In the genomic region with DNA sequence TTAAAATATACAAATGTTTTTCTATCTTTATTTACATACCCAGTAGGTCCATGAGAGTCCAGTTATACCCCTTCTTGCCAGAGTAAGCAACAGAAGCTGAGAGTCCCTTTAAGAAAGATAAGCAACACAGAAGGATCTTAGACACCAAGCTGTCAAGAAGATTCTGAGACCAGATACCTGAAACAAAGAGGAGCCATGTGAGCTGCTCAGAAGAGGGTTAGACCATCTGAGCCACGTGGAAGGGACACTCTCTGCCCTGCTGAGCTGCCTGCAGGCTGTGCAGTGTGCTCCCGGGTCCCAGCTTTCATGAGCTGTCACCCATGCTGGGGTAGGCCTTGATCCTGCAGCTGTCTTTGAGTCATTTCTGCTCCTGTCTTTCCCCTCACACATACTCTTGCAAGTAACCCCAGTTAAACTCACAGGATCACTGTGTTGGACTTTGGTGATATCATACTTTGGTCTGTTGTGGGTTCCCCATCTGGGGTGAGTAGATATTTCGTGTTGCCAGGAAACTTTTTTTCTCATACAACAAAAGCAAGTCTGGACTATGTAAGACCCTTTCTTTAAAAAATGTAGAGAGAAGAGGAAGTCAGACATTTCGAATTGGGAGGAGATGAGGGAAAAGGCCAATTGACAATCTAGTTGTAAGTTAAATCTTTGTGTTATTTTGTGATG, we compare ENCODE assay signal across 19 mouse cellular contexts. TPM values are rescaled to one million over a fixed set of nuclear protein-coding genes. Genes with fewer than 3 reads are reported as not detected.
DNase-seq lines count a peak whose midpoint lies in the region; ATAC-seq and TF ChIP-seq lines count a peak whose summit lies in the region.
"Had no signal": no experiment of that assay in that cellular context is flagged by ENCODE, and none has a peak within 500 bp of the region (broad histone marks: within the 10 kb centered on the region; RNA-seq: fewer than 3 reads in every experiment).

No protein-coding gene starts in this region.

- no peak for TF ChIP-seq CTCF in G1E (IDR thresholded peaks at IDR 0.05; ENCODE audit: low read depth, low read length)

- 0 out of 2 replicates have a peak, but pooled peaks have one; percentile 34 for ATAC-seq in liver, embryonic 11.5 days (replicated peaks; ENCODE audit: low FRiP score)
- ATAC-seq in G1E (ENCODE audit: extremely low read depth, insufficient number of reproducible peaks, low FRiP score, poor library complexity, severe bottlenecking): no peak
- peak; percentile 65; the same call in 1 of the 2 replicates for ATAC-seq in common myeloid progenitor, adult 5-6 weeks (replicated peaks; ENCODE audit: low read depth, poor library complexity, severe bottlenecking)
- peak; percentile 88 for ATAC-seq in megakaryocyte progenitor cell, adult 5-6 weeks (replicated peaks; ENCODE audit: poor library complexity)
- ATAC-seq in granulocyte monocyte progenitor cell, adult 5-6 weeks (replicated peaks; ENCODE audit: poor library complexity, severe bottlenecking): no peak
- ATAC-seq: activated CD4-positive, CD25-positive, alpha-beta regulatory T cell, adult 4 months; forebrain, embryonic 13.5 days; forebrain, postnatal 0 days; intestine, embryonic 15.5 days; Patski had no signal

- no peaks in the 10 kb centered on the region for H3K36me3 ChIP-seq in liver, embryonic 11.5 days (ENCODE audit: control insufficient read depth, insufficient read depth, low read length)
- no peaks in the 10 kb centered on the region for H3K36me3 ChIP-seq in G1E (replicated peaks)
- H3K36me3 ChIP-seq in forebrain, embryonic 10.5 days (replicated peaks): no peaks in the 10 kb centered on the region
- H3K36me3 ChIP-seq: embryonic facial prominence, embryonic 12.5 days; hindbrain, embryonic 10.5 days; intestine, embryonic 15.5 days had no signal

- H3K27ac ChIP-seq in liver, embryonic 11.5 days (ENCODE audit: low read depth, low read length): no peak overlapping the region
- no peak overlapping the region for H3K27ac ChIP-seq in forebrain, embryonic 10.5 days
- H3K27ac ChIP-seq: embryonic facial prominence, embryonic 12.5 days; forebrain, embryonic 13.5 days; hindbrain, embryonic 10.5 days; hindbrain, embryonic 14.5 days; intestine, embryonic 15.5 days had no signal

- no peak overlapping the region; the same call in 1 of the 2 replicates for H3K4me2 ChIP-seq in liver, embryonic 11.5 days
- H3K4me2 ChIP-seq: embryonic facial prominence, embryonic 12.5 days; forebrain, embryonic 13.5 days; hindbrain, embryonic 14.5 days; intestine, embryonic 15.5 days had no signal

- no peak for DNase-seq in liver, embryonic 11.5 days (ENCODE audit: low spot score)
- DNase-seq in liver (no peak), G1E (ENCODE audit: low spot score) (no peak)
- DNase-seq in forebrain, embryonic 10.5 days (ENCODE audit: extremely low spot score, low spot score): no peak
- DNase-seq: adrenal gland, postnatal 14 days; cerebellum, adult 2 months; cerebellum, postnatal 10 days; forebrain, postnatal 0 days; gastrocnemius, postnatal 14 days had no signal

- WGBS in liver, embryonic 11.5 days: 45% methylated on average over 4 of the region's 4 CpGs
- 65% methylated on average over 4 of the region's 4 CpGs for WGBS in forebrain, embryonic 10.5 days

- H3K4me1 ChIP-seq in liver, embryonic 11.5 days (replicated peaks; ENCODE audit: control insufficient read depth, insufficient read depth, low read length): 0 out of 2 replicates have a peak, but pooled peaks cover 2% of the 10 kb centered on the region
- H3K4me1 ChIP-seq in G1E (ENCODE audit: insufficient read depth, low read depth, low read length): peaks cover 60% of the 10 kb centered on the region
- no peaks in the 10 kb centered on the region for H3K4me1 ChIP-seq in forebrain, embryonic 10.5 days
- H3K4me1 ChIP-seq: embryonic facial prominence, embryonic 12.5 days; forebrain, embryonic 13.5 days; hindbrain, embryonic 10.5 days; intestine, embryonic 15.5 days had no signal

- H3K27me3 ChIP-seq in liver, embryonic 11.5 days (replicated peaks; ENCODE audit: control insufficient read depth, insufficient read depth, low read length): no peaks in the 10 kb centered on the region
- no peaks in the 10 kb centered on the region for H3K27me3 ChIP-seq in G1E (ENCODE audit: insufficient read depth, low read length)
- H3K27me3 ChIP-seq in forebrain, embryonic 10.5 days (ENCODE audit: poor library complexity, severe bottlenecking): no peaks in the 10 kb centered on the region
- H3K27me3 ChIP-seq: embryonic facial prominence, embryonic 12.5 days; forebrain, embryonic 13.5 days; intestine, embryonic 15.5 days had no signal

- no peak overlapping the region for H3K4me3 ChIP-seq in liver, embryonic 11.5 days (ENCODE audit: low read depth, low read length)
- peak overlapping the region; percentile 44; the same call in 1 of the 2 replicates for H3K4me3 ChIP-seq in G1E (ENCODE audit: low read depth, low read length)
- no peak overlapping the region for H3K4me3 ChIP-seq in forebrain, embryonic 10.5 days
- H3K4me3 ChIP-seq: embryonic facial prominence, embryonic 12.5 days; forebrain, embryonic 13.5 days; hindbrain, embryonic 10.5 days; intestine, embryonic 15.5 days had no signal

- no peaks in the 10 kb centered on the region for H3K9me3 ChIP-seq in liver, embryonic 11.5 days (ENCODE audit: control insufficient read depth, low read length)
- no peaks in the 10 kb centered on the region for H3K9me3 ChIP-seq in G1E (replicated peaks)
- H3K9me3 ChIP-seq in forebrain, embryonic 10.5 days: no peaks in the 10 kb centered on the region
- H3K9me3 ChIP-seq: embryonic facial prominence, embryonic 12.5 days; forebrain, embryonic 13.5 days; hindbrain, embryonic 10.5 days; intestine, embryonic 15.5 days had no signal

- H3K9ac ChIP-seq in liver, embryonic 11.5 days (ENCODE audit: low read depth, low read length): no peak overlapping the region
- H3K9ac ChIP-seq: embryonic facial prominence, embryonic 12.5 days; forebrain, embryonic 13.5 days; forebrain, postnatal 0 days; hindbrain, embryonic 14.5 days; intestine, embryonic 15.5 days had no signal

RNA-seq across cellular contexts. Expression of a gene that starts 28.6 kb away (rescaled TPM):
- polyA plus RNA-seq in liver, embryonic 11.5 days (2014; fragmentation: Nextera tagmentation; extraction: Ambion mirVana): 98.9 and 115 TPM in 2 replicates
- total RNA-seq in G1E (2014; fragmentation: Nextera tagmentation): not detected in 2 replicates
- total RNA-seq in G1E (2017): 1.3 TPM in 1 of 2 replicates, not detected in the other
- polyA plus RNA-seq in G1E (2012): 0.43 and 0.44 TPM in 2 replicates
- total RNA-seq in common myeloid progenitor, adult 5-6 weeks (2017): not detected in 2 replicates
- not detected in 2 replicates for total RNA-seq in megakaryocyte progenitor cell, adult 5-6 weeks (2015)
- total RNA-seq in megakaryocyte progenitor cell, adult 5-6 weeks (2017): not detected in 2 replicates
- 79.0 and 80.3 TPM in 2 replicates for polyA plus RNA-seq in forebrain, embryonic 10.5 days (2016; fragmentation: Nextera tagmentation; extraction: Ambion mirVana)
- not detected in 2 replicates for total RNA-seq in granulocyte monocyte progenitor cell, adult 5-6 weeks (2014; fragmentation: Nextera tagmentation)
- total RNA-seq in granulocyte monocyte progenitor cell, adult 5-6 weeks (2017): not detected in 2 replicates
- polyA plus RNA-seq: activated CD4-positive, CD25-positive, alpha-beta regulatory T cell, adult 4 months had no signal

RNA-seq across cellular contexts. Expression of a gene that starts 36.0 kb away (rescaled TPM):
- polyA plus RNA-seq in liver, embryonic 11.5 days (2014; fragmentation: Nextera tagmentation; extraction: Ambion mirVana): 33.3 and 40.0 TPM in 2 replicates
- 22.8 and 25.7 TPM in 2 replicates for total RNA-seq in G1E (2014; fragmentation: Nextera tagmentation)
- total RNA-seq in G1E (2017): 24.9 and 26.7 TPM in 2 replicates
- polyA plus RNA-seq in G1E (2012): 60.6 and 77.6 TPM in 2 replicates
- total RNA-seq in common myeloid progenitor, adult 5-6 weeks (2017): 15.6 and 18.6 TPM in 2 replicates
- 7.2 and 7.9 TPM in 2 replicates for total RNA-seq in megakaryocyte progenitor cell, adult 5-6 weeks (2015)
- 10.7 and 12.5 TPM in 2 replicates for total RNA-seq in megakaryocyte progenitor cell, adult 5-6 weeks (2017)
- 108 and 109 TPM in 2 replicates for polyA plus RNA-seq in forebrain, embryonic 10.5 days (2016; fragmentation: Nextera tagmentation; extraction: Ambion mirVana)
- 5.3 and 13.0 TPM in 2 replicates for total RNA-seq in granulocyte monocyte progenitor cell, adult 5-6 weeks (2014; fragmentation: Nextera tagmentation)
- total RNA-seq in granulocyte monocyte progenitor cell, adult 5-6 weeks (2017): 11.8 and 13.4 TPM in 2 replicates

RNA-seq across cellular contexts. Expression of a gene that starts 53.9 kb away (rescaled TPM):
- 3.6 and 5.1 TPM in 2 replicates for polyA plus RNA-seq in liver, embryonic 11.5 days (2014; fragmentation: Nextera tagmentation; extraction: Ambion mirVana)
- total RNA-seq in G1E (2014; fragmentation: Nextera tagmentation) (4.2 and 6.8 TPM in 2 replicates), G1E (2017) (1.6 and 1.9 TPM in 2 replicates)
- polyA plus RNA-seq in G1E (2012): 0.09 TPM in 2 replicates
- not detected in 2 replicates for total RNA-seq in common myeloid progenitor, adult 5-6 weeks (2017)
- total RNA-seq in megakaryocyte progenitor cell, adult 5-6 weeks (2015): 0.42 and 3.0 TPM in 2 replicates
- 1.2 TPM in 1 of 2 replicates, not detected in the other for total RNA-seq in megakaryocyte progenitor cell, adult 5-6 weeks (2017)
- 7.7 and 9.3 TPM in 2 replicates for polyA plus RNA-seq in forebrain, embryonic 10.5 days (2016; fragmentation: Nextera tagmentation; extraction: Ambion mirVana)
- total RNA-seq in granulocyte monocyte progenitor cell, adult 5-6 weeks (2014; fragmentation: Nextera tagmentation): 0.43 and 1.1 TPM in 2 replicates
- 0.41 and 0.47 TPM in 2 replicates for total RNA-seq in granulocyte monocyte progenitor cell, adult 5-6 weeks (2017)

RNA-seq across cellular contexts. Expression of a gene that starts 59.1 kb away (rescaled TPM):
- polyA plus RNA-seq in liver, embryonic 11.5 days (2014; fragmentation: Nextera tagmentation; extraction: Ambion mirVana): 247 and 278 TPM in 2 replicates
- total RNA-seq in G1E (2014; fragmentation: Nextera tagmentation): 97.3 and 108 TPM in 2 replicates
- total RNA-seq in G1E (2017): 210 and 302 TPM in 2 replicates
- polyA plus RNA-seq in G1E (2012): 103 and 173 TPM in 2 replicates
- 128 and 156 TPM in 2 replicates for total RNA-seq in common myeloid progenitor, adult 5-6 weeks (2017)
- 377 and 404 TPM in 2 replicates for total RNA-seq in megakaryocyte progenitor cell, adult 5-6 weeks (2015)
- total RNA-seq in megakaryocyte progenitor cell, adult 5-6 weeks (2017): 204 and 210 TPM in 2 replicates
- 185 and 186 TPM in 2 replicates for polyA plus RNA-seq in forebrain, embryonic 10.5 days (2016; fragmentation: Nextera tagmentation; extraction: Ambion mirVana)
- 308 and 310 TPM in 2 replicates for total RNA-seq in granulocyte monocyte progenitor cell, adult 5-6 weeks (2014; fragmentation: Nextera tagmentation)
- total RNA-seq in granulocyte monocyte progenitor cell, adult 5-6 weeks (2017): 250 and 257 TPM in 2 replicates

Comparison
In these comparisons a context has a peak if more than half of its experiments do, and no peak if none do; other contexts are left out.
1. ATAC-seq: peak in liver, embryonic 11.5 days (single experiment), common myeloid progenitor, adult 5-6 weeks (single experiment) and megakaryocyte progenitor cell, adult 5-6 weeks (single experiment); none in G1E (single experiment) and granulocyte monocyte progenitor cell, adult 5-6 weeks (single experiment).